8 mouse cellular contexts compared by ENCODE assay signal in the genomic region with DNA sequence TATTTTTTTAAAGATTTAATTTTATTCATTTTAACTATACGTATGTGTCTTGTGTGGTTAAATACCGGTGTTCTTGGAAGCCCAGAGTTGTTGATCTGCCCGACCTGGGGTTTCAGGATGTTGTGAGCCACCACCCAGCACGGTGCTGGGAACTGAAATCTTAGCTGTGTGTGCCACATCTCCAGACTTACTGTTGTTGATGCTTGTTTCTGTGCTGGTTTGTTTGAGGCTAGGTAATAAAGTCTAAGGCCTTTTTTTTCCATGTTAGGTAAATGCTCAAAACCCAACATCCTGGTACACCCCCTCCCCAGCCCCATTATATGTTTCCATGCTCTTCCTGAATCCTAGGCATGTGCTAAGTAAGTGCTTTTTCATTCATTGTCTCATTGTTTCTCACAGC. TPM values are rescaled to one million over a fixed set of nuclear protein-coding genes. Genes with fewer than 3 reads are reported as not detected.
DNase-seq lines count a peak whose midpoint lies in the region; ATAC-seq and TF ChIP-seq lines count a peak whose summit lies in the region.

No protein-coding gene starts in this region.

- H3K9me3 ChIP-seq in kidney, embryonic 14.5 days (ENCODE audit: control insufficient read depth, low read length): no peaks in the 10 kb centered on the region
- no peaks in the 10 kb centered on the region for H3K9me3 ChIP-seq in hindbrain, postnatal 0 days (ENCODE audit: low read length)
- no peaks in the 10 kb centered on the region for H3K9me3 ChIP-seq in midbrain, embryonic 16.5 days (replicated peaks; ENCODE audit: control insufficient read depth, low read length, poor library complexity, severe bottlenecking)

- intact Hi-C loops in left cerebral cortex, postnatal 36 days (cut with DNase I): no loop called here

- H3K27ac ChIP-seq in kidney, embryonic 14.5 days (ENCODE audit: low read depth, low read length): peak overlapping the region; percentile 77; the same call in 1 of the 2 replicates
- 0 out of 2 replicates have a peak overlapping the region, but pooled peaks have one; percentile 52 for H3K27ac ChIP-seq in hindbrain, postnatal 0 days
- H3K27ac ChIP-seq in midbrain, embryonic 16.5 days (ENCODE audit: low read length): peak overlapping the region; percentile 83

- peaks cover 3% of the 10 kb centered on the region; the same call in 1 of the 2 replicates for H3K4me1 ChIP-seq in kidney, embryonic 14.5 days (ENCODE audit: control insufficient read depth, insufficient read depth, low read length)
- 0 out of 2 replicates have a peak, but pooled peaks cover 10% of the 10 kb centered on the region for H3K4me1 ChIP-seq in hindbrain, postnatal 0 days (ENCODE audit: insufficient read depth, low read length)
- peaks cover 17% of the 10 kb centered on the region for H3K4me1 ChIP-seq in midbrain, embryonic 16.5 days (ENCODE audit: control insufficient read depth, insufficient read depth, low read length)

- H3K9ac ChIP-seq in kidney, embryonic 14.5 days (ENCODE audit: low read depth, low read length): no peak overlapping the region
- no peak overlapping the region for H3K9ac ChIP-seq in hindbrain, postnatal 0 days (replicated peaks; ENCODE audit: low read length)
- no peak overlapping the region; the same call in 1 of the 2 replicates for H3K9ac ChIP-seq in midbrain, embryonic 16.5 days (ENCODE audit: low read depth, low read length)

- no peak overlapping the region for H3K4me3 ChIP-seq in kidney, embryonic 14.5 days (ENCODE audit: low read length)
- H3K4me3 ChIP-seq in hindbrain, postnatal 0 days (ENCODE audit: low read length): no peak overlapping the region
- H3K4me3 ChIP-seq in midbrain, embryonic 16.5 days (ENCODE audit: low read depth, low read length): peak overlapping the region; percentile 75; the same call in 1 of the 2 replicates

- H3K4me2 ChIP-seq in kidney, embryonic 14.5 days (replicated peaks; ENCODE audit: low read depth, low read length): peak overlapping the region; percentile 88; the same call in 1 of the 2 replicates
- peak overlapping the region; percentile 64 for H3K4me2 ChIP-seq in hindbrain, postnatal 0 days (ENCODE audit: low read depth, low read length)
- peak overlapping the region; percentile 59 for H3K4me2 ChIP-seq in midbrain, embryonic 16.5 days (ENCODE audit: low read length)

- no peak for ATAC-seq in kidney, embryonic 14.5 days (ENCODE audit: low FRiP score, low TSS enrichment)
- no peak for ATAC-seq in hindbrain, postnatal 0 days
- ATAC-seq in midbrain, embryonic 16.5 days: no peak

- no peaks in the 10 kb centered on the region for H3K27me3 ChIP-seq in kidney, embryonic 14.5 days (ENCODE audit: control insufficient read depth, insufficient read depth, low read length)
- H3K27me3 ChIP-seq in hindbrain, postnatal 0 days (ENCODE audit: insufficient read depth, low read length): no peaks in the 10 kb centered on the region
- H3K27me3 ChIP-seq in midbrain, embryonic 16.5 days (ENCODE audit: control insufficient read depth, insufficient read depth, low read depth, low read length): no peaks in the 10 kb centered on the region

- TF ChIP-seq CTCF in hindbrain, postnatal 0 days (IDR thresholded peaks at IDR 0.05; ENCODE audit: low read depth): no peak

- H3K36me3 ChIP-seq in kidney, embryonic 14.5 days (ENCODE audit: control insufficient read depth, insufficient read depth, low read length): no peaks in the 10 kb centered on the region
- H3K36me3 ChIP-seq in hindbrain, postnatal 0 days (ENCODE audit: insufficient read depth, low read length): no peaks in the 10 kb centered on the region
- H3K36me3 ChIP-seq in midbrain, embryonic 16.5 days (ENCODE audit: control insufficient read depth, insufficient read depth, low read length): no peaks in the 10 kb centered on the region

- no peak for DNase-seq in kidney, postnatal 36 days
- peak; percentile 29 for DNase-seq in embryo, embryonic 9.5 days (ENCODE audit: extremely low spot score)
- DNase-seq in hindbrain, postnatal 0 days (ENCODE audit: low spot score): no peak
- no peak for DNase-seq in layer of hippocampus, adult 8-10 months (ENCODE audit: low spot score in 2 of 2)
- no peak for DNase-seq in kidney, adult 9 months
- no peak for DNase-seq in left cerebral cortex, postnatal 36 days (ENCODE audit: low spot score in 2 of 2)

- WGBS in kidney, embryonic 14.5 days: 62% methylated on average over 4 of the region's 4 CpGs
- 57% methylated on average over 4 of the region's 4 CpGs for WGBS in hindbrain, postnatal 0 days
- WGBS in midbrain, embryonic 16.5 days: 55% methylated on average over 4 of the region's 4 CpGs

RNA-seq across cellular contexts. Expression of a gene that starts 0.8 kb away (rescaled TPM):
- polyA plus RNA-seq in kidney, embryonic 14.5 days (2014; fragmentation: Nextera tagmentation; extraction: Ambion mirVana): 31.7 and 43.7 TPM in 2 replicates
- 17.6 and 18.3 TPM in 2 replicates for total RNA-seq in hindbrain, postnatal 0 days (2014; rRNA removed)
- polyA plus RNA-seq in hindbrain, postnatal 0 days (2015; fragmentation: Nextera tagmentation; extraction: Ambion mirVana): 12.7 and 13.3 TPM in 2 replicates
- 29.7 and 32.2 TPM in 2 replicates for polyA plus RNA-seq in midbrain, embryonic 16.5 days (2015; fragmentation: Nextera tagmentation; extraction: Ambion mirVana)
- total RNA-seq in layer of hippocampus, adult 8-10 months (2022): 10 to 100 TPM; 42.7 to 63.8 (median 50.2) TPM
- 10 to 100 TPM; 31.7 to 45.5 TPM for total RNA-seq in left cerebral cortex, postnatal 36 days (2021)
